Mouse (Mus musculus): ENCODE results near the gene Anapc2.
"Not testable (repeated sequence)": the region's sequence is repeated elsewhere in the genome, so short reads cannot be mapped to it uniquely, and the experiment has no call there.

Anapc2 gene

GRCm38 (mm10) chr2:25240723-25241437 is 31.4 kb upstream of the Anapc2 start:
- ATAC-seq (ENCODE audit: low TSS enrichment): peak; percentile 76

GRCm38 (mm10) chr2:25241438-25241775 is 30.9 kb upstream of the Anapc2 start:
- ATAC-seq (ENCODE audit: low TSS enrichment): no peak

GRCm38 (mm10) chr2:25242101-25242506 is 30.2 kb upstream of the Anapc2 start, which contains the start of the genes Rnf208 and Cysrt1:
Rnf208 (plus strand) TSS chr2:25242255.
Cysrt1 (minus strand) TSS chr2:25242452.
- ATAC-seq (ENCODE audit: low TSS enrichment): peak; percentile 21

GRCm38 (mm10) chr2:25243342-25243741 is 28.9 kb upstream of the Anapc2 start:
- no peak for ATAC-seq (ENCODE audit: low TSS enrichment)

- no peak for ATAC-seq (ENCODE audit: low TSS enrichment)
Observed at GRCm38 (mm10) chr2:25244144-25244543, 28.1 kb upstream of the Anapc2 start.

GRCm38 (mm10) chr2:25246183-25247072 is 25.9 kb upstream of the Anapc2 start, which contains the start of gene AL732309.1:
AL732309.1 (minus strand) TSS chr2:25246863.
- ATAC-seq (ENCODE audit: low TSS enrichment): no peak

GRCm38 (mm10) chr2:25252331-25252730 is 19.9 kb upstream of the Anapc2 start:
- ATAC-seq (ENCODE audit: low TSS enrichment): no peak

GRCm38 (mm10) chr2:25255284-25255779 is 16.9 kb upstream of the Anapc2 start, which contains the start of gene Tmem203:
Tmem203 (plus strand) TSS chr2:25255439.
- peak; percentile 89 for ATAC-seq (ENCODE audit: low TSS enrichment)

GRCm38 (mm10) chr2:25256443-25257109 is 15.7 kb upstream of the Anapc2 start:
- not testable (repeated sequence) for ATAC-seq (ENCODE audit: low TSS enrichment)

GRCm38 (mm10) chr2:25257250-25257649 is 15.0 kb upstream of the Anapc2 start:
- not testable (repeated sequence) for ATAC-seq (ENCODE audit: low TSS enrichment)

- ATAC-seq (ENCODE audit: low TSS enrichment): no peak
Observed at GRCm38 (mm10) chr2:25258887-25259286, 13.4 kb upstream of the Anapc2 start.

GRCm38 (mm10) chr2:25261870-25262269 is 10.4 kb upstream of the Anapc2 start:
- peak; percentile 32 for ATAC-seq (ENCODE audit: low TSS enrichment)

GRCm38 (mm10) chr2:25262291-25262767 is 9.9 kb upstream of the Anapc2 start, which contains the start of gene Tprn:
Tprn (plus strand) TSS chr2:25262618.
- ATAC-seq (ENCODE audit: low TSS enrichment): peak; percentile 96

- peak; percentile 14; the same call in 1 of the 2 replicates for ATAC-seq (ENCODE audit: low TSS enrichment)
Observed at GRCm38 (mm10) chr2:25262795-25263622, 9.3 kb upstream of the Anapc2 start.

- ATAC-seq (ENCODE audit: low TSS enrichment): no peak
Observed at GRCm38 (mm10) chr2:25263623-25264285, 8.5 kb upstream of the Anapc2 start.

- ATAC-seq (ENCODE audit: low TSS enrichment): no peak
Observed at GRCm38 (mm10) chr2:25264286-25264660, 8.0 kb upstream of the Anapc2 start.

GRCm38 (mm10) chr2:25264851-25265250 is 7.4 kb upstream of the Anapc2 start:
- no peak for ATAC-seq (ENCODE audit: low TSS enrichment)

GRCm38 (mm10) chr2:25265897-25266656 is 6.2 kb upstream of the Anapc2 start:
- no peak for ATAC-seq (ENCODE audit: low TSS enrichment)

- ATAC-seq (ENCODE audit: low TSS enrichment): no peak
Observed at GRCm38 (mm10) chr2:25266720-25267119, 5.6 kb upstream of the Anapc2 start.

Measured in frontal cortex, adult (tissue).